Mouse (Mus musculus) heart, adult 2 months (tissue): ENCODE data around the gene Elp6.

Source experiments
- CTCF ChIP-seq: fragments of 200-600 bp; IDR thresholded peaks from 2 replicates; pipeline ENCODE4 v1.8.1; 2022; ENCODE audit warnings: antibody characterized with exemption, mild to moderate bottlenecking, moderate library complexity
- EP300 ChIP-seq: fragments of 200-500 bp; IDR thresholded peaks from 2 replicates; pipeline ENCODE4 v1.6.1; 2011; ENCODE audit warnings: low read depth, low read length, control low read depth; ENCODE audit not compliant: insufficient read depth
- POLR2A ChIP-seq: fragments of 200-500 bp; IDR thresholded peaks from 2 replicates; pipeline ENCODE4 v1.6.1; 2011; ENCODE audit warnings: mild to moderate bottlenecking, low read depth, low read length, control low read depth; ENCODE audit not compliant: insufficient read depth

- TF ChIP-seq POLR2A, result no peak
- no peak for TF ChIP-seq CTCF
- TF ChIP-seq EP300, result no peak
These were observed 45.9 kb upstream of the Elp6 start for GRCm38 (mm10) chr9:110259118-110259517.
